Mouse (Mus musculus) E14TG2a.4 (cell line): ENCODE data around the gene Vwf.
A peak's percentile ranks its signal among the peaks of the same experiment; 100 is the strongest.

Experiments used
- H3K27me3 ChIP-seq: 2 replicates; pipeline ENCODE4 v1.6.1; 2014; ENCODE audit warnings: low read length, control low read depth; ENCODE audit not compliant: insufficient read depth
- H3K36me3 ChIP-seq: 2 replicates; pipeline ENCODE4 v1.6.1; 2014; ENCODE audit warnings: low read length, control low read depth; ENCODE audit not compliant: insufficient read depth
- H3K4me1 ChIP-seq: replicated peaks from 2 replicates; pipeline ENCODE4 v1.6.1; 2014; ENCODE audit warnings: low read depth, low read length, control low read depth
- H3K4me3 ChIP-seq: replicated peaks from 2 replicates; pipeline ENCODE4 v1.5.1; 2014; ENCODE audit warnings: mild to moderate bottlenecking, low read length
- H3K9me3 ChIP-seq: 2 replicates; pipeline ENCODE4 v1.6.1; 2014; ENCODE audit warnings: low read length, control low read depth
- CTCF ChIP-seq: conservative IDR thresholded peaks from 2 replicates; pipeline ENCODE4 v1.5.1; 2014; ENCODE audit warnings: low read length
- NANOG ChIP-seq: IDR thresholded peaks from 2 replicates; pipeline ENCODE4 v1.6.1; 2014; ENCODE audit warnings: borderline replicate concordance, low read length, mixed read lengths
- POU5F1 ChIP-seq: IDR thresholded peaks from 2 replicates; pipeline ENCODE4 v1.6.1; 2014; ENCODE audit warnings: low read length, borderline replicate concordance

The Vwf gene

DNA sequence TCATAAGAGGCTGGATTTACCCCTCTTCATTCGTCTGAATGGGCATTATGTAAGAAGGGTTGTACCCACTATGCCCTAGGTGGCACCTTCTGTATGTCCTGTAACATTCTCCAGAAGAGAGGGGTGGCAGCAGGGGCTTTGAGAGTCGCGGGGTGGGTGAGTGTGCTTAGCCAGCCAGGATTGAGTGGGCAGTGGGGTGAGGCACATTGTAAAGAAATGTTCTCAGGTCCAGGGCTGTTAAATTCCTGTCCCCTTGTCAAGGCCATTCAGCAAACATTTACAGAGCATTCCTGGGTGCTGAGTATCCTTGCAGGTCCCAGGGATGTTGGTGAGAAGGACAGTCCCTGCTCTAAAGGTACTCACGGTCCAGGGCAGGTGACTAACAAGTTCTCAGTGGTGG is 7.0 kb downstream of the Vwf start:
- peaks cover 32% of the 10 kb centered on the region for H3K27me3 ChIP-seq
- TF ChIP-seq POU5F1 (no peak), NANOG (no peak), CTCF (no peak)
- no peaks in the 10 kb centered on the region for H3K36me3 ChIP-seq
- no peak overlapping the region for H3K4me3 ChIP-seq
- H3K4me1 ChIP-seq = peaks cover 2% of the 10 kb centered on the region; the same call in 1 of the 2 replicates
- no peaks in the 10 kb centered on the region for H3K9me3 ChIP-seq

GRCm38 (mm10) chr6:125558831-125559230 is 12.3 kb downstream of the Vwf start:
- no peaks in the 10 kb centered on the region for H3K36me3 ChIP-seq
- no peak overlapping the region for H3K4me3 ChIP-seq
- H3K4me1 ChIP-seq = peaks cover 52% of the 10 kb centered on the region
- no peak for TF ChIP-seq CTCF
- TF ChIP-seq NANOG = no peak
- no peak for TF ChIP-seq POU5F1
- H3K27me3 ChIP-seq = peaks cover 16% of the 10 kb centered on the region; the same call in 1 of the 2 replicates
- no peaks in the 10 kb centered on the region for H3K9me3 ChIP-seq

GRCm38 (mm10) chr6:125561031-125561430 is 14.5 kb downstream of the Vwf start:
- Histone ChIP-seq H3K4me1 (peaks cover 74% of the 10 kb centered on the region), H3K9me3 (no peaks in the 10 kb centered on the region), H3K27me3 (0 out of 2 replicates have a peak, but pooled peaks cover under 1% of the 10 kb centered on the region), H3K36me3 (no peaks in the 10 kb centered on the region), H3K4me3 (no peak overlapping the region)
- TF ChIP-seq CTCF (no peak), POU5F1 (no peak), NANOG (no peak)

DNA sequence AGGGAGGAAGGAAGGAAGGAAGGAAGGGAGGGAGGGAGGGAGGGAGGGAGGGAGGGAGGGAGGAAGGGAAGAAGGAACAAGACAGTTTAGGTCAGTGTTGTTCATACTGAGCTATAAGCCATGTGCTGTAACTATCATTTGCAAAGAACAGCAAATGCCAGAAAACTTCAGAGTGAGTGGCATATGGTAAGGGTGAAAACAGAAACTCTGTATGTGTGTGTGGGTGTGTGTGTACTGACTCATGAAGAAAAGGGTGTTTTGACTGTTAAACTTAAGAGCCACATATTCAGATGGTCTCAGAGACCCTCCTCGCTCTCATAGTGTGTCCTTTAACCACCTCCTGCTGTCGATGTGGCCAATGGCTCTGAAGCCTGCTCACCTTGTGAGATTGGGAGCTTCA is 14.9 kb downstream of the Vwf start:
- TF ChIP-seq CTCF (no peak), POU5F1 (no peak), NANOG (no peak)
- Histone ChIP-seq H3K4me1 (peaks cover 79% of the 10 kb centered on the region), H3K27me3 (no peaks in the 10 kb centered on the region), H3K9me3 (no peaks in the 10 kb centered on the region), H3K4me3 (no peak overlapping the region), H3K36me3 (no peaks in the 10 kb centered on the region)

DNA sequence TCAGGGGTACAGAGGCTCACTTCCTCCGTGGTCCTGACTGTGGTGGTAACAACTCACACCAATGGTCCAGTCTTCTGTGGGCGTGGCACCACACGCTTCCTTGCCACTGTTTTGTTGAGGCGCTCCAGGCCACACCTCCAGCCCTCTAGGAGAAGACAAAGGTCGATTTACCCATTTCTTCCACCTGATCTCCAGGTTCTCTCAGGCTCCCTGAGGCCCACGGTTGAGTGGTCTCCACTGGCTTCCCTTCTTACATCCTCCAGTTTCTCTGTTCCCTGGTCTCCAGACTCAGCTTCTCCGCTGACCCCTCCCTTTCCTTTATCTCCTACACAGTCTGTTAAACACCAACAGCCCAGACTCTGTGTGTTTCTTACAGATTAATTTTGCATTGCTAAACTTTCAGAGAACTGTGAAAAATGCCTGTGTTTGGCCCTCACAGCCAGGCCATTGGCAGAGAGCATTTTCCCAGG is 18.3 kb downstream of the Vwf start:
- TF ChIP-seq POU5F1 (no peak), NANOG (no peak), CTCF (no peak)
- no peaks in the 10 kb centered on the region for H3K27me3 ChIP-seq
- H3K4me3 ChIP-seq = no peak overlapping the region
- H3K9me3 ChIP-seq = no peaks in the 10 kb centered on the region
- peaks cover 89% of the 10 kb centered on the region for H3K4me1 ChIP-seq
- H3K36me3 ChIP-seq = no peaks in the 10 kb centered on the region

- no peaks in the 10 kb centered on the region for H3K9me3 ChIP-seq
- no peaks in the 10 kb centered on the region for H3K36me3 ChIP-seq
- H3K27me3 ChIP-seq = no peaks in the 10 kb centered on the region
- TF ChIP-seq CTCF = no peak
- TF ChIP-seq POU5F1 = no peak
- TF ChIP-seq NANOG = no peak
- H3K4me3 ChIP-seq = no peak overlapping the region
- peaks cover 84% of the 10 kb centered on the region for H3K4me1 ChIP-seq
Observed at GRCm38 (mm10) chr6:125565326-125565725, 18.8 kb downstream of the Vwf start.

DNA sequence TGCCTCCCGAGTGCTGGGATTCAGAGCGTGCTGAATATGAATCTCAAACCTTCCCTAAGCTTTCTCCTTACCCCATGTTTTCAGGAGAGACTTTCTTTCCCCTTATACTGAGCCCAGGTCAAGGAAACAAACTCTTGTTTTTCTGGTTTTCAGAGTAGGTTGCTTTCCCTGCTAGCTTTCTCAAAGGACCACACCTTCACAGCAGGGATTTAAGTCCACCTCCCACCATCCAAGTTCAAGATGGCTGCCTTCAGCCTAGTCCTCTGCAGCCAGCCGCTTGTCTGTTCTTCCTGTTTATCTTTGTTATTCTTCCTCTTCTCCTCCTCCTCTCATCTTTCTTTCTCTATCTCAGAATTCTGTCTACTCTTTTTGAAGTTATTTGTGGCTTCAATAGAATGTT is 20.1 kb downstream of the Vwf start:
- peaks cover 79% of the 10 kb centered on the region for H3K4me1 ChIP-seq
- H3K4me3 ChIP-seq = no peak overlapping the region
- TF ChIP-seq NANOG (no peak), CTCF (no peak)
- H3K9me3 ChIP-seq = no peaks in the 10 kb centered on the region
- H3K36me3 ChIP-seq = no peaks in the 10 kb centered on the region
- no peaks in the 10 kb centered on the region for H3K27me3 ChIP-seq

- Histone ChIP-seq H3K4me1 (peaks cover 74% of the 10 kb centered on the region), H3K36me3 (no peaks in the 10 kb centered on the region), H3K9me3 (no peaks in the 10 kb centered on the region), H3K27me3 (no peaks in the 10 kb centered on the region), H3K4me3 (no peak overlapping the region)
- TF ChIP-seq POU5F1 (no peak), NANOG (no peak), CTCF (no peak)
Observed at GRCm38 (mm10) chr6:125568381-125568780, 21.8 kb downstream of the Vwf start.

- no peaks in the 10 kb centered on the region for H3K9me3 ChIP-seq
- no peaks in the 10 kb centered on the region for H3K27me3 ChIP-seq
- no peak for TF ChIP-seq NANOG
- TF ChIP-seq CTCF = no peak
- no peak for TF ChIP-seq POU5F1
- peak overlapping the region; percentile 67 for H3K4me3 ChIP-seq
- no peaks in the 10 kb centered on the region for H3K36me3 ChIP-seq
- H3K4me1 ChIP-seq = peaks cover 56% of the 10 kb centered on the region
Observed at GRCm38 (mm10) chr6:125572291-125573188, 26.0 kb downstream of the Vwf start.
